ENCODE assay signal across 8 mouse cellular contexts in genomic region chr6:17635615-17636284, GRCm38 (mm10). TPM values are rescaled to one million over a fixed set of nuclear protein-coding genes. Genes with fewer than 3 reads are reported as not detected.
DNase-seq lines count a peak whose midpoint lies in the region; ATAC-seq and TF ChIP-seq lines count a peak whose summit lies in the region.

Gene Capza2 (plus strand): TSS chr6:17636234.

- H3K9me3 ChIP-seq in intestine, embryonic 15.5 days: no peaks in the 10 kb centered on the region
- 0 out of 2 replicates have a peak, but pooled peaks cover 1% of the 10 kb centered on the region for H3K9me3 ChIP-seq in liver, postnatal 0 days (ENCODE audit: low read length)

- no peaks in the 10 kb centered on the region for H3K27me3 ChIP-seq in kidney, adult 2 months (replicated peaks; ENCODE audit: control insufficient read depth, insufficient read depth, low read length)
- H3K27me3 ChIP-seq in intestine, embryonic 15.5 days (replicated peaks): no peaks in the 10 kb centered on the region
- no peaks in the 10 kb centered on the region for H3K27me3 ChIP-seq in liver, postnatal 0 days (ENCODE audit: insufficient read depth, low read length)
- no peaks in the 10 kb centered on the region for H3K27me3 ChIP-seq in small intestine, adult 2 months (ENCODE audit: control insufficient read depth, insufficient read depth, low read length)

- ATAC-seq in intestine, embryonic 15.5 days: no peak
- ATAC-seq in liver, postnatal 0 days: no peak

- H3K27ac ChIP-seq in kidney, adult 2 months (ENCODE audit: insufficient read depth, low read depth, low read length): peak within 1 kb of the TSS; percentile 38; the same call in 1 of the 2 replicates
- H3K27ac ChIP-seq in intestine, embryonic 15.5 days: peak within 1 kb of the TSS; percentile 94
- H3K27ac ChIP-seq in liver, postnatal 0 days (ENCODE audit: low read depth): peak within 1 kb of the TSS; percentile 97
- peak within 1 kb of the TSS; percentile 44 for H3K27ac ChIP-seq in small intestine, adult 2 months (ENCODE audit: insufficient read depth, low read depth, low read length)

- peak within 1 kb of the TSS; percentile 77 for H3K4me3 ChIP-seq in kidney, adult 2 months (ENCODE audit: insufficient read depth, low read depth, low read length)
- peak within 1 kb of the TSS; percentile 81 for H3K4me3 ChIP-seq in intestine, embryonic 15.5 days (replicated peaks)
- H3K4me3 ChIP-seq in liver, postnatal 0 days (ENCODE audit: low read depth, low read length): peak within 1 kb of the TSS; percentile 80
- peak within 1 kb of the TSS; percentile 93 for H3K4me3 ChIP-seq in small intestine, adult 2 months (ENCODE audit: low read depth, low read length)

- 51% methylated on average over 7 of the region's 7 CpGs for WGBS in kidney, adult 2 months
- WGBS in intestine, embryonic 15.5 days: 68% methylated on average over 7 of the region's 7 CpGs
- WGBS in liver, postnatal 0 days (ENCODE audit: insufficient replicate concordance): 23% methylated on average over 7 of the region's 7 CpGs
- WGBS in small intestine, adult 2 months: 61% methylated on average over 7 of the region's 7 CpGs

- H3K9ac ChIP-seq in intestine, embryonic 15.5 days: peak within 1 kb of the TSS; percentile 94
- H3K9ac ChIP-seq in liver, postnatal 0 days (replicated peaks): peak within 1 kb of the TSS; percentile 91

- no peak for TF ChIP-seq CTCF in kidney, adult 2 months (conservative IDR thresholded peaks at IDR 0.05; ENCODE audit: insufficient read depth, insufficient read length, low read depth, low read length)
- TF ChIP-seq CTCF in liver, postnatal 0 days (IDR thresholded peaks at IDR 0.05; ENCODE audit: low read depth): no peak
- no peak for TF ChIP-seq CTCF in small intestine, adult 2 months (IDR thresholded peaks at IDR 0.05; ENCODE audit: extremely low read depth, insufficient read length, insufficient replicate concordance, low read depth, low read length)

- TF ChIP-seq EP300 in liver, postnatal 0 days (IDR thresholded peaks at IDR 0.05; ENCODE audit: low read depth): no peak

- DNase-seq in kidney, adult 2 months: peak; percentile 25
- no peak for DNase-seq in kidney, adult 8-10 months
- peak; percentile 47 for DNase-seq in brain, adult 2 months (ENCODE audit: low read depth, low spot score)
- DNase-seq in gonadal fat pad, adult 2 months (ENCODE audit: low read depth): no peak
- DNase-seq in liver, postnatal 0 days: no peak
- DNase-seq in urinary bladder, adult 18-20 months (ENCODE audit: low spot score in 2 of 2): no peak

- peaks cover 6% of the 10 kb centered on the region; the same call in 1 of the 2 replicates for H3K4me1 ChIP-seq in kidney, adult 2 months (ENCODE audit: control insufficient read depth, insufficient read depth, low read length)
- H3K4me1 ChIP-seq in intestine, embryonic 15.5 days (replicated peaks): 0 out of 2 replicates have a peak, but pooled peaks cover 3% of the 10 kb centered on the region
- peaks cover 9% of the 10 kb centered on the region for H3K4me1 ChIP-seq in liver, postnatal 0 days (ENCODE audit: insufficient read depth)
- H3K4me1 ChIP-seq in small intestine, adult 2 months (ENCODE audit: control insufficient read depth, insufficient read depth, insufficient read length, low read length): peaks cover 18% of the 10 kb centered on the region

- TF ChIP-seq POLR2A in kidney, adult 2 months (IDR thresholded peaks at IDR 0.05; ENCODE audit: low read depth, low read length): no peak
- TF ChIP-seq POLR2A in small intestine, adult 2 months (IDR thresholded peaks at IDR 0.05; ENCODE audit: low read depth, low read length): no peak

- no peaks in the 10 kb centered on the region for H3K36me3 ChIP-seq in kidney, adult 2 months (ENCODE audit: control insufficient read depth, insufficient read depth, low read length)
- no peaks in the 10 kb centered on the region for H3K36me3 ChIP-seq in intestine, embryonic 15.5 days
- no peaks in the 10 kb centered on the region for H3K36me3 ChIP-seq in liver, postnatal 0 days (replicated peaks; ENCODE audit: insufficient read depth, low read length)
- 0 out of 2 replicates have a peak, but pooled peaks cover under 1% of the 10 kb centered on the region for H3K36me3 ChIP-seq in small intestine, adult 2 months (ENCODE audit: control insufficient read depth, insufficient read depth, low read length)

- H3K4me2 ChIP-seq in intestine, embryonic 15.5 days (replicated peaks): peak within 1 kb of the TSS; percentile 63
- H3K4me2 ChIP-seq in liver, postnatal 0 days (ENCODE audit: low read depth, low read length): peak within 1 kb of the TSS; percentile 69

RNA-seq across cellular contexts. Expression of gene Capza2, which starts in this region (rescaled TPM):
- polyA plus RNA-seq in kidney, adult 2 months (2012; rRNA removed): 13.8 and 24.3 TPM in 2 replicates
- polyA plus RNA-seq in gonadal fat pad, adult 2 months (2012; rRNA removed): 22.2 and 24.0 TPM in 2 replicates
- 223 and 245 TPM in 2 replicates for polyA plus RNA-seq in intestine, embryonic 15.5 days (2015; fragmentation: Nextera tagmentation; extraction: Ambion mirVana)
- 104 and 107 TPM in 2 replicates for polyA plus RNA-seq in liver, postnatal 0 days (2015; fragmentation: Nextera tagmentation; extraction: Ambion mirVana)
- 1.3 and 2.8 TPM in 2 replicates for polyA plus RNA-seq in small intestine, adult 2 months (2012; rRNA removed)

Comparison
In these comparisons a context has a peak if more than half of its experiments do, and no peak if none do; other contexts are left out.
1. DNase-seq: peak in kidney, adult 2 months (single experiment) and brain, adult 2 months (single experiment); none in kidney, adult 8-10 months (0 of 2), gonadal fat pad, adult 2 months (single experiment), liver, postnatal 0 days (single experiment) and urinary bladder, adult 18-20 months (0 of 2).
2. H3K27ac ChIP-seq: peak in every context shown above with its lines; median percentile 97 in liver, postnatal 0 days; 94 in intestine, embryonic 15.5 days; 44 in small intestine, adult 2 months; 38 in kidney, adult 2 months.
3. Peak in every context shown above with its lines, with median percentiles within 50 percentile points of each other: H3K4me3 ChIP-seq.